Mouse (Mus musculus) erythroblast, adult 5-6 weeks (primary cell): ENCODE results near the gene Znhit2. TPM values are rescaled to one million over a fixed set of nuclear protein-coding genes. Genes with fewer than 3 reads are reported as not detected.
"Not testable (repeated sequence)": the region's sequence is repeated elsewhere in the genome, so short reads cannot be mapped to it uniquely, and the experiment has no call there.

Experiments used
- ATAC-seq: replicated peaks from 2 replicates; pipeline ENCODE4 v1.8.0; 2016; ENCODE audit warnings: moderate number of reproducible peaks, mild to moderate bottlenecking, moderate TSS enrichment, inconsistent platforms; ENCODE audit not compliant: poor library complexity, low FRiP score, severe bottlenecking
- total RNA-seq, 2 experiments: library from RNA; stranded (forward) in 1 of 2; stranded (reverse) in 1 of 2; fragments of 150-400 nt in 1 of 2; fragments of 200-764, 138-1000 nt in 1 of 2; gene quantifications; 2 replicates each; pipeline versions ENCODE4 v1.2.3 to v1.2.4; 2015 to 2017; ENCODE audit warnings: low replicate concordance in 2 of 2

The Znhit2 gene
- total RNA-seq (2015; ENCODE audit: low replicate concordance) (1.3 and 2.7 TPM in 2 replicates), total RNA-seq (2017; ENCODE audit: low replicate concordance) (2.5 and 6.3 TPM in 2 replicates)

- ATAC-seq = peak; percentile 80
Observed at GRCm38 (mm10) chr19:6061021-6061533, at the start of gene Znhit2. Znhit2 (plus strand) TSS chr19:6061192.

GRCm38 (mm10) chr19:6013691-6014090 lies 47.3 kb upstream of the Znhit2 start:
- ATAC-seq = no peak

DNA sequence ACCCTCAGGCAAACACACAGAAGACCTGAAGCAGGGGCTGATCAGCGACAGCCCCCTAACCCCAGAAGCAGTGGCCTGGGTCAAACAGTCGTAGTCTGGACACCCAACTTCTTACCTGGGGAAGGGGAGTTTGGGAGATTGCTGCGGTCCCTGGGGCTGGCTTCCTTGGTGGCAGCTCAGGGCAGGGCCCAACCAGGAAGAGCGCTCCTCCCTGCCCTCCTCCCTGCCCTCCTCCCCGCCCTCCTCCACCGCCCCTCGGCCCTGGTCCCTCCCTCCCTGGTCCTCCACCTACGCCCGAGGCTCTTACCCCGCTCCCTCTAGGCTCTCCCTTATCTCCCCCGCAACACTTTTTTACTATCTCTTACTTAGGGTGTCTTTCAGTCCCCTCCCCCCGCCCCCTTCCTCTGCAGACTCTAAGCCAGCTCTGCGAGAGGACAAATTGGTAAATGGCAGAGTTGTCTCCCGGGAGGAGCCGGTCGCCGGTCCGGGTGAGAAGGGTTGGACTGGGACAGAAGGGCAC lies 45.9 kb upstream of the Znhit2 start:
- peak; percentile 81 for ATAC-seq

GRCm38 (mm10) chr19:6015511-6016315 lies 45.3 kb upstream of the Znhit2 start, which contains the start of gene Capn1:
Capn1 (minus strand) TSS chr19:6015897.
- ATAC-seq = peak; percentile 51

- no peak for ATAC-seq
Observed at GRCm38 (mm10) chr19:6016532-6016931, 44.5 kb upstream of the Znhit2 start.

DNA sequence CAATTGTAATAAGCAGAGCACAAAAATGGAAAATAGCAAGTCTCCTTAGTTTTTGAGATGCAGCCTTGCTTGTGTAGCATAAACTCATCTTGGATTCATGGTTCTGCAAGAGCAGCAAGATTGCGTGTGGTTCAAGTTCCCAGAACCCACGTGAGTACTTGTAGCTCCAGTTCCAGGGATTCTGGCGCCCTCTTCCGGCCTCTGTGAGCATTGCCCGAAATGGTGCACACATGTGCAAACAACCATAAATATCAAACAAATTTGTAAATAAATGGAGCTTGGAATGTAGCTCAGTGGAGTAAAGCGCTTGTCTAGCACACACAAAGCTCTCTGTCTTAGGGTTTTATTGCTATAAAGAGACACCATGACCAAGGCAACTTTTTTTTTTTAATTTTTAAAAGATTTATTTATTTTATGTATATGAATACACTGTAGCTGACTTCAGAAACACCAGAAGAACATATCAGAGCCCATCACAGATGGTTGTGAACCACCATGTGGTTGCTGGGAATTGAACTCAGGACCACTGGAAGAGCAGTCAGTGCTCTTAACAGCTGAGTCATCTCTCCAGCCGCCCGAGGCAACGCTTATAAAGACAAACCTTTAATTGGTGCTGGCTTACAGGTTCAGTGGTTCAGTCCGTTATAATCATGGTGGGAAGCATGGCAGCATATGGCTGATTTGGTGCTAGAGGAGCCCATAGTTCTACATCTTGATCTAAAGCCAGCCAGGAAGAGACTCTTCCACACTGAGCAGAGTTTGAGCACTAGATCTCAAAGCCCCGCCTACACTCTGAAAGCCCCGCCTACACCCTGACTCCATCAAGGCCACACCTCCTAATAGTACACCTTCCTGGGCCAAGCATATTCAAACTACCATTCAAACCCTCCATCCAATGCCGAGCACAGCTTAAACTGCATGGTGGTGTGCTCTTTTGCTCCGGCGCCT lies 42.6 kb upstream of the Znhit2 start:
- ATAC-seq = peak; percentile 55

DNA sequence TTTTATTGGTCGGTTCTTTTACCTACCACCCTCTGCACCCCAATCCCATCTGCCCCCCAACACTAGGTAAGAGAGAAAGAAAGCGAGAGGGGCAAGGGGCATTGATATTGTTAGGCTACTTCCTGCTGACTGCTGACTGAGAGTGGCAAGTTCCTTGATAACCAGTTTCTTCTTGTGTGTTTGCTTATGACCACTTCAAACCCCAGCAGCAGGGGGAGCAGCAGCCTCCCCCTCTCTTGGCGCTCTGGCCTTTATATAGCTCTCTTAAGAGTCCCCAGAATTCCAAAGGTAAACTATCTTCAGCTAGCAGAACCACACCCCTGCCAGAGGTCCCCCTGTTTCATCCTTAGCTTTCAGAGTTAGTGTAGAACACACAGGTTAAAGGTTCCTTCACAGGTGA lies 40.7 kb upstream of the Znhit2 start:
- ATAC-seq = no peak

DNA sequence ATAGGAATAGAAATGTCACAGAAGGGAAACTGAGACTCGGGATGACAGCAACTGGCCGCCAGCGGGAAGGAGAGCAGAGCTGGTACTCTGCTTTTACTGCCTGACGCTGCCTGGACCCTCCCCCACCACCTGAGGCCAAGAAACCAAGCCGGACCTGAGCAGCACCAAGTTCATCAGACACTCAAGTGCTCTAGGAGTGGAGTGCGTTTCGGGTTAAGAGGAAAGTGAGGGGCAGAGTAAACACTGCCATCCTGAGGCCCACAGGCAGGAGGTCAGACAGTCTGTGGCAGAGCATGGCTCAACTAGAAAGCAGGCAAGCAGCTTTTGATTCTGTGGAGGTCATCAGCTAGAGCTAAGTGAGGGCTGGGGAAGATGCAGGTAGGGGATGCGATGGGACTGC lies 37.9 kb upstream of the Znhit2 start:
- ATAC-seq = no peak

DNA sequence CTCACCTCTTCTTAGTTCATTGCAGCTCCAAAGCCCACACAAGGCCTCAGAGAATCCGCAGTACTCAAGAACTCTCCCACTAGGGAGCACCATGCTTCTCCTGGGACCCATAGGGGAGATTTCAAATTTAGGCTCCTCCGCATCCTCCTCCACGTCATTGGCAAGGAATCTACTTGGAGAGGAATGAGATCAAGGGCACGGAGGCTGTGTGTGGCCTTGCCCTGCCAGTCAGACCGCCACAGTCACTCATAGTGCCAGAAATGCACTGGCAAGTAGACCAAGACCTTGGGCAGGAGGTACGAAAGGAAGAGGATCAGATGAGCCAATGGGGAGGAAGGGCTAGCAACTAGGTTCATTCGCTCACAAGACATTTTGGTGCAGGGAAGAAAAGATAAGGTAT lies 37.1 kb upstream of the Znhit2 start:
- no peak for ATAC-seq

- ATAC-seq = no peak
Observed at GRCm38 (mm10) chr19:6028991-6029390, 32.0 kb upstream of the Znhit2 start.

GRCm38 (mm10) chr19:6029426-6029825 lies 31.6 kb upstream of the Znhit2 start:
- no peak for ATAC-seq

DNA sequence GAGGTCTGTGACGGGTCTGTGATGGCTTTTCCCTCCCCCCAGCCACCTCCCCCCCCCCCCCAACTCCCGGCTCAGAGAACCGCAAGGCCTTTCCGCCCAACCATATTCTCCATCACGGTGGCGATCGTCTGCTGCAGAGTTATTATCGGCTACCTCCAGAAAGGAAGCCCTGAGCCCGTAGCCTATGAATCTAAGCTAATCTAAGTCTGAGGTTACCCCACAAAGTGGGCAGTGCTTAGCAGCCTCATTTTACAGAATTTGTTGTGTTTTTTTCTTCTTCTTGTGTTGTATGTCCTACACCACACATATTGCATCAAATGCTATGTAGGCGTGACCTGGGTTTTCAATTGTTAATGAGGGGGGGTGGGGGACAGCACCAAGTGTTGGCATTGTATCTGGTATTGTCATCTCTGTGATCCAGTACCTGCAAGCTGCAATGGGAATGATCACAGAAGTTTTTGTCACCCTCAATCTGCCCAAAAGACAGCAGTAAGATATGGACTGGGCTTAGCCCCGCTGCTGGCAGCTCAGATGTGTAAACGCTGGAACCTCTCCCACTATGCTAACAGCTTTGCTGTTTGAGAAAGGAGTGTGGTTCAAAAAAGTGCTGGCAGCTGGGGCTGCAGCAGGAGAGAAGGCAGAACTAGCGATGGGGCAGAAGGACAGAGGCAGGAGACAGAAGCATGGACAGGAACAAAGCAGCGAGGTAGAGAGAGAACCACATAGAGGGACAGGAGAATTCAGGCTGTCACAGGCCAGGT lies 30.3 kb upstream of the Znhit2 start:
- ATAC-seq = 0 out of 2 replicates have a peak, but pooled peaks have one; percentile 40

DNA sequence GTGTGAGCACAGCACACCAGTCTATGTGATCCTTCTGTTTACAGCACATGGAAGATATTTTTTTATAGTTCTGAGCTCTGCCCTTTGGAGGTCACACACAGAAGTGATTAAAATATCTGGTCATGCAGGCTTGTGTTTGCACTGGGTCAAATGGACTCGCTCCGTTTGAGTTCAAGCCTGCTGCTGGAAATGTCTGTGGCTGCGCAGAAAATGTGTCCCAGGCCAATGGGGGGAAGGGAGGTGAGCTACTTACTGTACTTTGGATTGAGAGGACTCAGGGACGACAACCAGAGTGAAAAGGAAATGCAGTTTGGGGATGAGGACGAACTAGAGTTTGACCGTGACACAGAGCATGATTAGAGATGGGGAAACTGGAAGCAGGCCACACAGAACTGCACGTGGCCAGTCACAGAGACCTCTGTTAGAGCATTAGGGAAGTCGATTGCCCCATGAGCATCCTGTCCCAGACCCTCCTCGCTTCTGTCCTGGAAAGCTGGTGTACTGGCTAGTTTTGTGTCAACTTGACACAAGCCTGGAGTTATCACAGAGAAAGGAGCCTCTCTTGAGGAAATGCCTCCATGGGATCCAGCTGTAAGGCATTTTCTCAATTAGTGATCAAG lies 24.9 kb upstream of the Znhit2 start:
- no peak for ATAC-seq

- no peak for ATAC-seq
Observed at GRCm38 (mm10) chr19:6037695-6038094, 23.3 kb upstream of the Znhit2 start.

- ATAC-seq = no peak
Observed at GRCm38 (mm10) chr19:6038326-6038725, 22.7 kb upstream of the Znhit2 start.

DNA sequence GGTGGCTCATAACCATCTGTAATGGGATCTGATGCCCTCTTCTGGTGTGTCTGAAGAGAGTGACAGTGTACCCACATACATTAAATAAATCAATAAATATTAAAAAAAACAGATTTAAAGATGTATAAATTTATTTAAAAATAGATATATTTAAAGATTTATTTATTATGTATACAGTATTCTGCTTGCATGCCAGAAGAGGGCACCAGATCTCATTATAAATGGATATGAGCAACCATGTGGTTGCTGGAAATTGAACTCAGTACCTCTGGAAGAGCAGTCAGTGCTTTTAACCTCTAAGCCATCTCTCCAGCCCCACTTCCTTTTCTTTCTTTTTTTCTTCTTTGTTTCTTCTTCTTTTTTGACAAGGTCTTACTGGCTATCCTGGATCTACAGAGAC lies 21.0 kb upstream of the Znhit2 start:
- no peak for ATAC-seq

DNA sequence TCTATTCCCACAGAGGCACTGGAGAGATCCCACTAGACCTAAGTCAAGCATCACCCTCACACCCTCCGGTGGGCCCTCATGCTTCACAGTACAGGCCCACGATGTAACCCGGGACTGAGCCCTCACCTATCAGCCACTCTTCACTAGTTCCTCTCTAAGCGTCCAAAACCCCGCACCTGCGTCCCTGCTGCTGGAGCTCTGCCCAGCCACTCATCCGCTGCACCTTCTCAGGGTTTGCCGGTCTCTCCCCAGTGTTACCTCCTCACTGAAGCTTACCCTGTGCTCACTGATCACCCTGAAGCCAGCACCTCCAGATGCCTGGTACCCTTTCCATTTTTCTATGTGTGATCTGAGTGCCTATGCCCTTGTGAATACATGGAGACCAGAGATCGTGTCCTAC lies 18.7 kb upstream of the Znhit2 start:
- ATAC-seq = no peak

- not testable (repeated sequence) for ATAC-seq
Observed at GRCm38 (mm10) chr19:6044102-6044501, 16.9 kb upstream of the Znhit2 start.
